In genomic region chr12:77742716-77743115, GRCm38 (mm10) we compare ENCODE assay signal across 12 mouse cellular contexts.
DNase-seq lines count a peak whose midpoint lies in the region; ATAC-seq and TF ChIP-seq lines count a peak whose summit lies in the region.
"Had no signal": no experiment of that assay in that cellular context is flagged by ENCODE, and none has a peak within 500 bp of the region (broad histone marks: within the 10 kb centered on the region; RNA-seq: fewer than 3 reads in every experiment).

No protein-coding gene starts in this region.

- TF ChIP-seq CTCF in intestine, postnatal 0 days (IDR thresholded peaks at IDR 0.05; ENCODE audit: low read depth) = no peak

- no peaks in the 10 kb centered on the region for H3K36me3 ChIP-seq in forebrain, embryonic 13.5 days (ENCODE audit: poor library complexity, severe bottlenecking)
- no peaks in the 10 kb centered on the region for H3K36me3 ChIP-seq in forebrain, embryonic 11.5 days (ENCODE audit: control insufficient read depth, insufficient read depth, low read length)
- H3K36me3 ChIP-seq in midbrain, embryonic 11.5 days (ENCODE audit: control insufficient read depth, insufficient read depth, low read length) = no peaks in the 10 kb centered on the region
- no peaks in the 10 kb centered on the region for H3K36me3 ChIP-seq in midbrain, embryonic 13.5 days
- H3K36me3 ChIP-seq in intestine, postnatal 0 days (ENCODE audit: control insufficient read depth, insufficient read depth) = no peaks in the 10 kb centered on the region
- H3K36me3 ChIP-seq: embryonic facial prominence, embryonic 13.5 days; midbrain, embryonic 12.5 days had no signal

- DNase-seq in forebrain, embryonic 11.5 days (ENCODE audit: low spot score) = no peak
- DNase-seq in midbrain, embryonic 11.5 days (ENCODE audit: low spot score, missing footprints) = no peak
- DNase-seq in kidney, adult 9 months = peak; percentile 22
- no peak for DNase-seq in layer of hippocampus, adult 11-12 months (ENCODE audit: low spot score)
- DNase-seq: B cell, adult 2 months had no signal

- H3K9ac ChIP-seq in forebrain, embryonic 13.5 days = no peak overlapping the region
- no peak overlapping the region for H3K9ac ChIP-seq in forebrain, embryonic 11.5 days (ENCODE audit: low read length)
- no peak overlapping the region for H3K9ac ChIP-seq in midbrain, embryonic 11.5 days (ENCODE audit: low read length)
- no peak overlapping the region for H3K9ac ChIP-seq in midbrain, embryonic 13.5 days (replicated peaks)
- no peak overlapping the region for H3K9ac ChIP-seq in intestine, postnatal 0 days (ENCODE audit: low read depth, low read length)
- H3K9ac ChIP-seq: embryonic facial prominence, embryonic 13.5 days; midbrain, embryonic 12.5 days had no signal

- ATAC-seq in forebrain, embryonic 13.5 days = peak; percentile 65
- ATAC-seq in forebrain, embryonic 11.5 days (replicated peaks; ENCODE audit: low FRiP score) = no peak
- peak; percentile 78 for ATAC-seq in midbrain, embryonic 11.5 days (ENCODE audit: low FRiP score)
- no peak for ATAC-seq in midbrain, embryonic 13.5 days
- ATAC-seq in intestine, postnatal 0 days = no peak
- ATAC-seq in megakaryocyte progenitor cell, adult 5-6 weeks (replicated peaks; ENCODE audit: poor library complexity) = no peak

- no peak overlapping the region for H3K27ac ChIP-seq in forebrain, embryonic 13.5 days
- no peak overlapping the region for H3K27ac ChIP-seq in forebrain, embryonic 11.5 days (ENCODE audit: low read depth, low read length)
- H3K27ac ChIP-seq in midbrain, embryonic 11.5 days (ENCODE audit: low read depth, low read length) = no peak overlapping the region
- H3K27ac ChIP-seq in midbrain, embryonic 13.5 days = no peak overlapping the region
- no peak overlapping the region for H3K27ac ChIP-seq in intestine, postnatal 0 days (ENCODE audit: low read depth, low read length)
- H3K27ac ChIP-seq: embryonic facial prominence, embryonic 13.5 days; midbrain, embryonic 12.5 days had no signal

- 23% methylated on average over 3 of the region's 3 CpGs for WGBS in forebrain, embryonic 13.5 days
- WGBS in forebrain, embryonic 11.5 days = 32% methylated on average over 3 of the region's 3 CpGs
- WGBS in midbrain, embryonic 11.5 days = 27% methylated on average over 3 of the region's 3 CpGs
- WGBS in midbrain, embryonic 13.5 days = 23% methylated on average over 3 of the region's 3 CpGs
- 55% methylated on average over 3 of the region's 3 CpGs for WGBS in intestine, postnatal 0 days

- peaks cover 15% of the 10 kb centered on the region for H3K27me3 ChIP-seq in forebrain, embryonic 13.5 days
- peaks cover 4% of the 10 kb centered on the region; the same call in 1 of the 2 replicates for H3K27me3 ChIP-seq in forebrain, embryonic 11.5 days (ENCODE audit: control insufficient read depth, insufficient read depth, low read length)
- no peaks in the 10 kb centered on the region for H3K27me3 ChIP-seq in midbrain, embryonic 11.5 days (ENCODE audit: control insufficient read depth, insufficient read depth, low read length)
- H3K27me3 ChIP-seq in midbrain, embryonic 13.5 days = no peaks in the 10 kb centered on the region
- no peaks in the 10 kb centered on the region for H3K27me3 ChIP-seq in intestine, postnatal 0 days (replicated peaks; ENCODE audit: control insufficient read depth, insufficient read depth, low read length)
- H3K27me3 ChIP-seq: embryonic facial prominence, embryonic 13.5 days; midbrain, embryonic 12.5 days had no signal

- H3K4me3 ChIP-seq in forebrain, embryonic 13.5 days = no peak overlapping the region
- no peak overlapping the region for H3K4me3 ChIP-seq in forebrain, embryonic 11.5 days (ENCODE audit: low read depth, low read length)
- H3K4me3 ChIP-seq in midbrain, embryonic 11.5 days (ENCODE audit: low read depth, low read length) = no peak overlapping the region
- H3K4me3 ChIP-seq in midbrain, embryonic 13.5 days (replicated peaks) = no peak overlapping the region
- no peak overlapping the region for H3K4me3 ChIP-seq in intestine, postnatal 0 days (ENCODE audit: low read depth, low read length)
- H3K4me3 ChIP-seq: embryonic facial prominence, embryonic 13.5 days; midbrain, embryonic 12.5 days had no signal

- H3K4me1 ChIP-seq in forebrain, embryonic 13.5 days = peaks cover 17% of the 10 kb centered on the region
- no peaks in the 10 kb centered on the region for H3K4me1 ChIP-seq in forebrain, embryonic 11.5 days (replicated peaks; ENCODE audit: control insufficient read depth, insufficient read depth, low read length)
- peaks cover 5% of the 10 kb centered on the region for H3K4me1 ChIP-seq in midbrain, embryonic 11.5 days (ENCODE audit: control insufficient read depth, insufficient read depth, low read length)
- peaks cover 6% of the 10 kb centered on the region; the same call in 1 of the 2 replicates for H3K4me1 ChIP-seq in midbrain, embryonic 13.5 days (replicated peaks)
- no peaks in the 10 kb centered on the region for H3K4me1 ChIP-seq in intestine, postnatal 0 days (replicated peaks; ENCODE audit: control insufficient read depth, insufficient read depth, low read length)
- H3K4me1 ChIP-seq: embryonic facial prominence, embryonic 13.5 days had no signal

- no peaks in the 10 kb centered on the region for H3K9me3 ChIP-seq in forebrain, embryonic 13.5 days (replicated peaks)
- no peaks in the 10 kb centered on the region for H3K9me3 ChIP-seq in forebrain, embryonic 11.5 days (ENCODE audit: control insufficient read depth, low read length)
- no peaks in the 10 kb centered on the region for H3K9me3 ChIP-seq in midbrain, embryonic 11.5 days (ENCODE audit: control insufficient read depth, low read length)
- no peaks in the 10 kb centered on the region for H3K9me3 ChIP-seq in midbrain, embryonic 13.5 days
- no peaks in the 10 kb centered on the region for H3K9me3 ChIP-seq in intestine, postnatal 0 days (ENCODE audit: control insufficient read depth)
- H3K9me3 ChIP-seq: embryonic facial prominence, embryonic 13.5 days had no signal

- no peak overlapping the region for H3K4me2 ChIP-seq in forebrain, embryonic 13.5 days
- H3K4me2 ChIP-seq in forebrain, embryonic 11.5 days (ENCODE audit: low read depth, low read length, severe bottlenecking) = no peak overlapping the region
- no peak overlapping the region for H3K4me2 ChIP-seq in midbrain, embryonic 11.5 days
- H3K4me2 ChIP-seq in midbrain, embryonic 13.5 days (replicated peaks) = no peak overlapping the region
- no peak overlapping the region for H3K4me2 ChIP-seq in intestine, postnatal 0 days (replicated peaks; ENCODE audit: low read depth)
- H3K4me2 ChIP-seq: embryonic facial prominence, embryonic 13.5 days; liver, embryonic 11.5 days; midbrain, embryonic 12.5 days had no signal

Comparison
In these comparisons a context has a peak if more than half of its experiments do, and no peak if none do; other contexts are left out.
1. ATAC-seq: peak in forebrain, embryonic 13.5 days (single experiment) and midbrain, embryonic 11.5 days (single experiment); none in forebrain, embryonic 11.5 days (single experiment), midbrain, embryonic 13.5 days (single experiment), intestine, postnatal 0 days (single experiment) and megakaryocyte progenitor cell, adult 5-6 weeks (single experiment).